Mouse (Mus musculus) heart, embryonic 11.5 days (tissue): Measurements from ENCODE around the gene Sarnp. TPM values are rescaled to one million over a fixed set of nuclear protein-coding genes. Genes with fewer than 3 reads are reported as not detected.

ENCODE experiments used
- ATAC-seq: fragments of 200-750 bp; cut with Nextera tagmentation; replicated peaks from 2 replicates; pipeline ENCODE4 v1.8.0; 2017; ENCODE audit warnings: moderate library complexity; ENCODE audit not compliant: insufficient number of reproducible peaks, low FRiP score, low TSS enrichment
- H3K27ac ChIP-seq: fragments of 300-500 bp; sonication (generic); 2 replicates; pipeline ENCODE4 v1.5.1; 2014; ENCODE audit warnings: mild to moderate bottlenecking, low read depth, low read length
- H3K27me3 ChIP-seq: fragments of 300-500 bp; sonication (generic); 2 replicates; pipeline ENCODE4 v1.6.1; 2014; ENCODE audit warnings: mild to moderate bottlenecking, low read length, mixed read lengths; ENCODE audit not compliant: control insufficient read depth, insufficient read depth
- H3K36me3 ChIP-seq: fragments of 300-500 bp; sonication (generic); 2 replicates; pipeline ENCODE4 v1.6.1; 2014; ENCODE audit warnings: mild to moderate bottlenecking, low read length, moderate library complexity, mixed read lengths; ENCODE audit not compliant: control insufficient read depth, insufficient read depth
- H3K4me1 ChIP-seq: fragments of 300-500 bp; sonication (generic); 2 replicates; pipeline ENCODE4 v1.6.1; 2014; ENCODE audit warnings: low read length; ENCODE audit not compliant: control insufficient read depth, insufficient read depth
- H3K4me2 ChIP-seq: fragments of 300-500 bp; sonication (generic); 2 replicates; pipeline ENCODE4 v1.6.1; 2014; ENCODE audit warnings: mild to moderate bottlenecking, moderate library complexity
- H3K4me3 ChIP-seq: fragments of 300-500 bp; sonication (generic); 2 replicates; pipeline ENCODE4 v1.5.1; 2014; ENCODE audit warnings: low read depth, low read length
- H3K9ac ChIP-seq: fragments of 300-500 bp; sonication (generic); 2 replicates; pipeline ENCODE4 v1.6.1; 2014; ENCODE audit warnings: mild to moderate bottlenecking, low read depth, low read length, moderate library complexity
- H3K9me3 ChIP-seq: fragments of 300-500 bp; sonication (generic); replicated peaks from 2 replicates; pipeline ENCODE4 v1.6.1; 2016; ENCODE audit warnings: low read length; ENCODE audit not compliant: control insufficient read depth
- WGBS: fragments of 180-500 bp; shearing (Covaris S2); extraction: QIAGEN DNeasy Blood & Tissue Kit; methylation state at CpG from one replicate; pipeline ENCODE4 v1.1.7; 2014; ENCODE audit not compliant: insufficient replicate concordance; 5-methylcytosine and 5-hydroxymethylcytosine counted together
- polyA plus RNA-seq: library from polyadenylated mRNA; unstranded; fragments of >200 nt; fragmentation: Nextera tagmentation; extraction: Ambion mirVana; gene quantifications from 2 replicates; pipeline ENCODE4 v1.2.1, GENCODE M21; 2014

Gene Sarnp
- polyA plus RNA-seq, 1 experiment from 2014 or later, result 210 TPM

GRCm38 (mm10) chr10:128793258-128793657 lies 23.9 kb upstream of the Sarnp start:
- 92% methylated on average over 1 of the region's 1 CpGs for WGBS
- Histone ChIP-seq H3K4me2 (no peak overlapping the region), H3K9ac (no peak overlapping the region), H3K36me3 (no peaks in the 10 kb centered on the region), H3K27me3 (no peaks in the 10 kb centered on the region), H3K4me1 (no peaks in the 10 kb centered on the region), H3K4me3 (no peak overlapping the region), H3K27ac (no peak overlapping the region), H3K9me3 (no peaks in the 10 kb centered on the region)
- ATAC-seq, result no peak

GRCm38 (mm10) chr10:128794391-128794790 lies 22.7 kb upstream of the Sarnp start:
- no peak for ATAC-seq
- Histone ChIP-seq H3K9me3 (no peaks in the 10 kb centered on the region), H3K4me3 (no peak overlapping the region), H3K36me3 (no peaks in the 10 kb centered on the region), H3K27me3 (no peaks in the 10 kb centered on the region), H3K4me1 (no peaks in the 10 kb centered on the region), H3K27ac (no peak overlapping the region), H3K9ac (no peak overlapping the region), H3K4me2 (no peak overlapping the region)
- WGBS, result 85% methylated on average over 5 of the region's 5 CpGs

GRCm38 (mm10) chr10:128795581-128795980 lies 21.6 kb upstream of the Sarnp start:
- H3K9me3 ChIP-seq, result no peaks in the 10 kb centered on the region
- H3K4me1 ChIP-seq, result no peaks in the 10 kb centered on the region
- WGBS, result 93% methylated on average over 3 of the region's 3 CpGs
- no peak overlapping the region for H3K4me3 ChIP-seq
- H3K27ac ChIP-seq, result no peak overlapping the region
- H3K4me2 ChIP-seq, result no peak overlapping the region
- H3K27me3 ChIP-seq, result no peaks in the 10 kb centered on the region
- no peak overlapping the region for H3K9ac ChIP-seq
- H3K36me3 ChIP-seq, result no peaks in the 10 kb centered on the region
- ATAC-seq, result no peak

DNA sequence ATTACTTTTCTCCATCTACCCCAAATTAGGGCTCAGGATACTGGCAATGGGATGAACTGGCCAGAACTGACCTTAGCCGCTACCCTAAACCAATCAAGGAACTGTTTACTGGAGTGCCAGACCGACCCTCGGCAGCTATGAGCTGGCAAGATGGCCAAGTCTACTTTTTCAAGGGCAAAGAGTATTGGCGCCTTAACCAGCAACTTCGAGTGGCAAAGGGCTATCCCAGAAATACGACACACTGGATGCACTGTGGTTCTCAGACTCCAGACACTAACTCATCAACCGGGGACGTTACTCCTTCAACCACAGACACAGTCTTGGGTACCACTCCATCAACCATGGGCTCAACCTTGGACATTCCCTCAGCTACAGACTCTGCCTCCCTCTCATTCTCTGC lies 18.5 kb upstream of the Sarnp start:
- no peak overlapping the region for H3K4me2 ChIP-seq
- no peak for ATAC-seq
- no peaks in the 10 kb centered on the region for H3K27me3 ChIP-seq
- H3K36me3 ChIP-seq, result no peaks in the 10 kb centered on the region
- no peaks in the 10 kb centered on the region for H3K4me1 ChIP-seq
- H3K9ac ChIP-seq, result no peak overlapping the region
- H3K4me3 ChIP-seq, result no peak overlapping the region
- WGBS, result 80% methylated on average over 8 of the region's 8 CpGs
- H3K27ac ChIP-seq, result no peak overlapping the region
- H3K9me3 ChIP-seq, result no peaks in the 10 kb centered on the region

DNA sequence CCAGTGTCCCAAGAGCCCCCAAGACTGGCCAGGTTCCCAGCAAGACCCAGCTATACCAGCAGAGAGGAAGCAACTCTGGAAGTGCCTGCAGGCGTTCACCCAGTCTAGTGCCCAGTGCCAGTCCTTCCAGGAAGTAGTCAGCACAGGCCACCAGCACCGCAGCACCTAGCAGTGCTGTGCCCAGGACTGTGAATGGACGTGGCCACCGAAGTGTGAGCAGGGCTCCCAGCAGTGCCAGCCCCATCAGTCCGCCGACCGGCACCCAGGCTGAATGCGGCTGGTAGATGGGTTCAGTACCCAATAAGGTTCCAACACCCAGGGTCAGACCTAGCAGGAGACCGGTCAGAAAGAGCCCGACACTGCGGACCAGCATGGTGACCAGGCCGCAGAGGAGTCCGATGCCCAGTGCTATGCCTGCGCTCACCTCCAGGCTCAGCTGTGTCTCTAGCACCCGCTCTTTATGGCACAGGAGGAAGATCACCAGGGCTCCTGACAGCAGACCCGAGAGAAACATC lies 15.1 kb upstream of the Sarnp start:
- Histone ChIP-seq H3K9me3 (no peaks in the 10 kb centered on the region), H3K4me2 (0 out of 2 replicates have a peak overlapping the region, but pooled peaks have one; percentile 70), H3K4me1 (peaks cover 11% of the 10 kb centered on the region), H3K4me3 (0 out of 2 replicates have a peak overlapping the region, but pooled peaks have one; percentile 5), H3K9ac (no peak overlapping the region), H3K36me3 (no peaks in the 10 kb centered on the region), H3K27me3 (no peaks in the 10 kb centered on the region), H3K27ac (no peak overlapping the region)
- WGBS, result 83% methylated on average over 16 of the region's 16 CpGs
- ATAC-seq, result no peak

DNA sequence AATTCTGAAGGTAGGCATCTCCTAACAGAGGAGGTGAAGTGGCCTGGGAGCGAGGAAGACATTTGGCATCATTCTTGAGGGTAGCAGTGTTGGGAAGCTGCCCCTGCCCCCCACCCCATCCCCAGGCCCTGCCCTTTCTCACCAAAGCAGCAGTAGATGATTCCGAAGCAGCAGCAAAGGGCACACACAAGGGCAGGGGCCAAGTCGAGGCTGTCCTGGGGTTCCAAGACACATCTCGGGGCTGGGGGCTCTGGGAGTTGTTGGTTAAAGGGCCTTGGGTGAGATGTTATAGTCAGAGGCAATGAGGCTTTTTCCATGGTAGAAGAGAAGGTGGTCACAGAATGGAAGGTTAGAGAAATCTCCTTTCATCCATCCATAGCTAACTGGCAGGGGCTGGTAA lies 14.2 kb upstream of the Sarnp start:
- Histone ChIP-seq H3K4me1 (peaks cover 21% of the 10 kb centered on the region), H3K4me2 (peak overlapping the region; percentile 70), H3K36me3 (no peaks in the 10 kb centered on the region), H3K27ac (no peak overlapping the region), H3K27me3 (no peaks in the 10 kb centered on the region), H3K9me3 (no peaks in the 10 kb centered on the region), H3K4me3 (peak overlapping the region; percentile 87), H3K9ac (no peak overlapping the region)
- ATAC-seq, result no peak
- WGBS, result 60% methylated on average over 4 of the region's 4 CpGs

GRCm38 (mm10) chr10:128803361-128803760 lies 13.8 kb upstream of the Sarnp start:
- no peaks in the 10 kb centered on the region for H3K36me3 ChIP-seq
- H3K27ac ChIP-seq, result peak overlapping the region; percentile 98
- H3K4me2 ChIP-seq, result peak overlapping the region; percentile 70
- H3K27me3 ChIP-seq, result no peaks in the 10 kb centered on the region
- ATAC-seq, result no peak
- peak overlapping the region; percentile 87 for H3K4me3 ChIP-seq
- peaks cover 21% of the 10 kb centered on the region for H3K4me1 ChIP-seq
- 15% methylated on average over 6 of the region's 6 CpGs for WGBS
- H3K9ac ChIP-seq, result peak overlapping the region; percentile 94
- no peaks in the 10 kb centered on the region for H3K9me3 ChIP-seq

- Histone ChIP-seq H3K9me3 (no peaks in the 10 kb centered on the region), H3K36me3 (0 out of 2 replicates have a peak, but pooled peaks cover 3% of the 10 kb centered on the region), H3K4me2 (peak within 1 kb of the TSS; percentile 70), H3K9ac (peak within 1 kb of the TSS; percentile 94), H3K4me3 (peak within 1 kb of the TSS; percentile 87), H3K4me1 (peaks cover 24% of the 10 kb centered on the region), H3K27ac (peak within 1 kb of the TSS; percentile 98), H3K27me3 (no peaks in the 10 kb centered on the region)
- 0 out of 2 replicates have a peak, but pooled peaks have one; percentile 23 for ATAC-seq
- under 1% methylated on average over 14 of the region's 14 CpGs for WGBS
These were observed 13.3 kb upstream of the Sarnp start, which contains the start of gene Dnajc14 for GRCm38 (mm10) chr10:128803771-128804270. Dnajc14 (plus strand) TSS chr10:128804062.
